Mouse (Mus musculus) limb, embryonic 14.5 days (tissue): ENCODE data around the gene Brd3os. TPM values are rescaled to one million over a fixed set of nuclear protein-coding genes. Genes with fewer than 3 reads are reported as not detected.

Experiments
- ATAC-seq: fragments of 200-750 bp; cut with Nextera tagmentation; 2 replicates; pipeline ENCODE4 v1.8.0; 2017; ENCODE audit warnings: low read depth, moderate number of reproducible peaks, moderate TSS enrichment; ENCODE audit not compliant: low FRiP score
- DNase-seq: peaks from one replicate; pipeline ENCODE4 v3.0.0-alpha.2; 2015; ENCODE audit warnings: low spot score
- H3K27ac ChIP-seq: fragments of 300-500 bp; sonication (generic); replicated peaks from 2 replicates; pipeline ENCODE4 v1.5.1; 2014; ENCODE audit warnings: low read depth, mild to moderate bottlenecking, low read length, moderate library complexity, mixed read lengths
- H3K27me3 ChIP-seq: fragments of 300-500 bp; sonication (generic); 2 replicates; pipeline ENCODE4 v1.6.1; 2014; ENCODE audit warnings: low read length, mixed read lengths; ENCODE audit not compliant: control insufficient read depth, insufficient read depth
- H3K36me3 ChIP-seq: fragments of 300-500 bp; sonication (generic); 2 replicates; pipeline ENCODE4 v1.6.1; 2014; ENCODE audit warnings: mild to moderate bottlenecking, low read length, moderate library complexity, mixed read lengths; ENCODE audit not compliant: control insufficient read depth, insufficient read depth
- H3K4me1 ChIP-seq: fragments of 300-500 bp; sonication (generic); 2 replicates; pipeline ENCODE4 v1.6.1; 2014; ENCODE audit warnings: antibody characterized with exemption, low read length, mixed read lengths; ENCODE audit not compliant: control insufficient read depth, insufficient read depth
- H3K4me2 ChIP-seq: fragments of 300-500 bp; sonication (generic); replicated peaks from 2 replicates; pipeline ENCODE4 v1.6.1; 2014; ENCODE audit warnings: low read depth, mild to moderate bottlenecking, low read length, moderate library complexity; ENCODE audit not compliant: severe bottlenecking
- H3K4me3 ChIP-seq: fragments of 300-500 bp; sonication (generic); replicated peaks from 2 replicates; pipeline ENCODE4 v1.5.1; 2014; ENCODE audit warnings: low read length
- H3K9ac ChIP-seq: fragments of 300-500 bp; sonication (generic); 2 replicates; pipeline ENCODE4 v1.6.1; 2014; ENCODE audit warnings: mild to moderate bottlenecking, low read depth, low read length, moderate library complexity; ENCODE audit not compliant: severe bottlenecking
- H3K9me3 ChIP-seq: fragments of 300-500 bp; sonication (generic); 2 replicates; pipeline ENCODE4 v1.6.1; 2016; ENCODE audit warnings: low read length; ENCODE audit not compliant: control insufficient read depth
- POLR2A ChIP-seq: fragments of 200-500 bp; IDR thresholded peaks from 2 replicates; pipeline ENCODE4 v1.8.0; 2012; ENCODE audit warnings: inconsistent platforms, mild to moderate bottlenecking, moderate library complexity, borderline replicate concordance; ENCODE audit not compliant: insufficient read depth, insufficient read length; ENCODE audit errors: extremely low read depth
- WGBS: fragments of 180-500 bp; shearing (Covaris S2); extraction: QIAGEN DNeasy Blood & Tissue Kit; methylation state at CpG from one replicate; pipeline ENCODE4 v1.1.7; 2014; 5-methylcytosine and 5-hydroxymethylcytosine counted together
- microRNA-seq: library from miRNA; unstranded; fragments of <30 nt; microRNA quantifications from one replicate; pipeline ENCODE4, GENCODE M21; 2016
- polyA plus RNA-seq, 2 experiments: library from polyadenylated mRNA; depleted of rRNA in 1 of 2; stranded (reverse) in 1 of 2; unstranded in 1 of 2; fragments of >200 nt; fragmentation: Nextera tagmentation in 1 of 2; extraction: Ambion mirVana in 1 of 2; gene quantifications; 2 replicates each; pipeline versions ENCODE4 v1.2.1 to v1.2.3; 2012 to 2014

The Brd3os gene
- polyA plus RNA-seq, 2 experiments: 9.9 to 12.5 TPM

DNA sequence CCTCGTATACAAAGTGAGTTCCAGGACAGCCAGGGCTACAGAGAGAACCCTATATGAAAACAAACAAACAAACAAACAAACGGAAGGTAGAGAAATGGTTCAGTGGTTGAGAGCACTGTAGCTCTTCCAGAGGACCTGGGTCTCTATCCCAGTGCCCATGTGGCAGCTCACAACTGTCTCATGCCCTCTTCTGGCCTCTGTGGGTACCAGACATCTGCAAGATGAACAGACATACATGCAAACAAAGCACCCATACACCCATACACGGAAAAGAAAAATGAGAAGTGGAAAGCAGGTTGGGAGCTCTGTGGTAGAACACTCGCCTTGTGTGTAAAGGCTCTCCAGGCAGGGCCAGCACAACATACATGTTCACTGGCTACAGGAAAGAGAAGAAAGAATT, 38.2 kb downstream of the Brd3os start:
- no peak for DNase-seq
- no peak for ATAC-seq
- Histone ChIP-seq H3K9me3 (no peaks in the 10 kb centered on the region), H3K27ac (no peak overlapping the region), H3K9ac (no peak overlapping the region), H3K27me3 (no peaks in the 10 kb centered on the region), H3K36me3 (no peaks in the 10 kb centered on the region), H3K4me1 (0 out of 2 replicates have a peak, but pooled peaks cover 4% of the 10 kb centered on the region), H3K4me3 (no peak overlapping the region), H3K4me2 (no peak overlapping the region)
- 70% methylated on average over 4 of the region's 4 CpGs for WGBS
- no peak for TF ChIP-seq POLR2A

DNA sequence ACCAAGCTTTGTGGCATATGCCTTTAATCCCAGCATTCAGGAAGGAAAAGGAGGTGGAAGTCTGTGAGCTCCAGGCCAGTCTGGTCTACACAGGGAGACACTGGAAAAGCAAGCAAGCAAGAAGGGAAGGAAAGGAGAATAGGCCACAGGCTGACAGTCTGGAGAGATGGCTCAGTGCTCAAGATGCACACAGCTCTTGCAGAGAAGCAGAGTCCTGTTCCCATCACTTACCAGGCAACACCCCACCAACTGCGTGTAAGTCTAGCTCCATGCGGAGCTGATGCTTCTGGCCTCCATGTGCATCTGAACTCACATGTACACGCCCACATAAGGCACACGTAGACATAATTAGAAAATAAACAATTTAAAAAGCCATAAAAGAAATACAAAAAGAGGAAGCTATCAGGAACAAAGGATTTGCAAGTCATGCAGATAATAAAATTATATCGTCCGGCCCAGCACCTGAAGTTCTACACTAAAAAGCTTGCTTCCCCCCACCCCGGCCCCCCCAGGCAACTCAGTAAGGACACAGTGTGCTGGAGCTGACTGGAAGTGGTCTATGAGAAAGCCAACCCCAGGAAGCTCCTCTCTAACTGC, 40.2 kb downstream of the Brd3os start:
- no peaks in the 10 kb centered on the region for H3K9me3 ChIP-seq
- WGBS: 60% methylated on average over 7 of the region's 7 CpGs
- DNase-seq (no peak), ATAC-seq (no peak)
- H3K4me3 ChIP-seq: no peak overlapping the region
- H3K9ac ChIP-seq: no peak overlapping the region
- no peak for TF ChIP-seq POLR2A
- H3K4me1 ChIP-seq: no peaks in the 10 kb centered on the region
- H3K27me3 ChIP-seq: no peaks in the 10 kb centered on the region
- H3K27ac ChIP-seq: no peak overlapping the region
- no peak overlapping the region for H3K4me2 ChIP-seq
- H3K36me3 ChIP-seq: no peaks in the 10 kb centered on the region

DNA sequence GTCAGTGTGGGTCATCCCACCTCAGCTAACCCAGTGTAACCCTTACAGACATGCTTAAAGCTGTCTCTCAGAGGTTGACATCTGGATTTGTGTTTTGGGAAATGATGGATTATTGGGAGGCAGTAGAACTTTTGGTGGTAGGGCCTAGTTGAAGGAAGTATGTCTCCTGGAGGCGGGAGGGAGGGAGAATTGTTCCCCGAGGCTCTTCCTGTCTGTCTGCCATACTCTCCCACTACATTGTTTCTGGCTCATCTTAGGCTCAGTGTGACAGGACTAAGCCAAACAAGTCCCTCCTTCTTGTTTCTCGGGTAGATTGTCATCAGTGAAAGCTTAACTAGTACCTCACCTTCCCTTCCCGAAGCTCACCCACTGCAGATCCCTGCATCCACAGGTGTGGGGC, 44.6 kb downstream of the Brd3os start:
- 72% methylated on average over 4 of the region's 4 CpGs for WGBS
- Histone ChIP-seq H3K9ac (no peak overlapping the region), H3K27me3 (no peaks in the 10 kb centered on the region), H3K4me3 (no peak overlapping the region), H3K4me2 (no peak overlapping the region), H3K9me3 (no peaks in the 10 kb centered on the region), H3K4me1 (no peaks in the 10 kb centered on the region), H3K27ac (no peak overlapping the region), H3K36me3 (no peaks in the 10 kb centered on the region)
- ATAC-seq (no peak), DNase-seq (no peak)
- no peak for TF ChIP-seq POLR2A

DNA sequence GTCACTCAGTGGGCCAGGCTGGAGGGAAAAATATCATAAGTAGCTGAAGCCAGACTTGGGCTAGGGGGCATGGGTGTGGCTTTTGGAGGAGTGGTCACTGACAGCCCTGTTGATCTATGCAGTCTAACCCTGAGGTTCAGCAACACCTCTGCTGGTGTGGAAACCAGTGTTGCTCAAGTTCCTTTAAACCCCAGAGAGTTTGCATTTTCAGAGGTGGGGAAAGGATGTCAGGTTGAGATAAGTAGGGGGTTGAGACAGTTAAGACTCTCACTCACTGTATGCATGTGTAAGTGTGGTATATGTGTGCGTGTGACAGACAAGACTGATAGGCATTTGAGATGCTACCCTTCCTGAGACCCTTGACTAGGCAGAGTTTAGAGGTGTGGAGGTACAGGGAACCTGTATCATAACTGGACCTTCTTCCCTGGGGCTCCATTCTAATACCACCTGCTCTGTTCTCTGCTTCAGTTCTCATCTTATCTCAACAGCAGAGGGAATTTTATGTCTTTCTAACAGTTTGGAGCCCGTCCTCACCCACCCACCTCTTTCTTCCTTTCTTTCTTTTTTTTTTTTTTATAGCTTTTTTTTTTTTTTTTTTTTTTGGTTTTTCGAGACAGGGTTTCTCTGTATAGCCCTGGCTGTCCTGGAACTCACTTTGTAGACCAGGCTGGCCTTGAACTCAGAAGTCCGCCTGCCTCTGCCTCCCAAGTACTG, 45.4 kb downstream of the Brd3os start:
- Histone ChIP-seq H3K9ac (no peak overlapping the region), H3K27me3 (no peaks in the 10 kb centered on the region), H3K27ac (no peak overlapping the region), H3K4me2 (no peak overlapping the region), H3K9me3 (no peaks in the 10 kb centered on the region), H3K36me3 (no peaks in the 10 kb centered on the region), H3K4me3 (no peak overlapping the region), H3K4me1 (no peaks in the 10 kb centered on the region)
- ATAC-seq (no peak), DNase-seq (no peak)
- WGBS: 86% methylated on average over 3 of the region's 4 CpGs
- no peak for TF ChIP-seq POLR2A

GRCm38 (mm10) chr2:27488362-27488761, 46.2 kb downstream of the Brd3os start:
- Histone ChIP-seq H3K4me3 (no peak overlapping the region), H3K27ac (no peak overlapping the region), H3K9ac (no peak overlapping the region), H3K9me3 (no peaks in the 10 kb centered on the region), H3K4me1 (no peaks in the 10 kb centered on the region), H3K4me2 (no peak overlapping the region), H3K36me3 (no peaks in the 10 kb centered on the region), H3K27me3 (no peaks in the 10 kb centered on the region)
- DNase-seq: no peak
- whole genome bisulfite sequencing: 94% methylated on average over 1 of the region's 1 CpGs
- no peak for ATAC-seq
- TF ChIP-seq POLR2A: no peak

- no peak for TF ChIP-seq POLR2A
- ATAC-seq: no peak
- Histone ChIP-seq H3K4me1 (no peaks in the 10 kb centered on the region), H3K4me2 (no peak overlapping the region), H3K27ac (no peak overlapping the region), H3K9me3 (no peaks in the 10 kb centered on the region), H3K4me3 (no peak overlapping the region), H3K27me3 (no peaks in the 10 kb centered on the region), H3K36me3 (no peaks in the 10 kb centered on the region), H3K9ac (no peak overlapping the region)
- no peak for DNase-seq
- WGBS: 93% methylated on average over 2 of the region's 2 CpGs
Observed at GRCm38 (mm10) chr2:27490939-27491338, 48.8 kb downstream of the Brd3os start.

Small RNA genes within 50 kb of the gene (microRNA-seq; reads per million reads assigned to microRNA genes)
- gene Gm24049 (not detected), gene Mir7578 (not detected)

Other genes starting within 250 kb of the Brd3os start
- 9.9 and 10.9 TPM in 2 replicates for gene Sardh, start 194.0 kb upstream of the Brd3os start, polyA plus RNA-seq (2012; rRNA removed)
- gene Sardh, start 194.0 kb upstream of the Brd3os start, polyA plus RNA-seq (2014; fragmentation: Nextera tagmentation; extraction: Ambion mirVana): 8.7 and 11.0 TPM in 2 replicates
- gene Vav2, start 15.3 kb upstream of the Brd3os start, polyA plus RNA-seq (2012; rRNA removed): 19.6 and 23.8 TPM in 2 replicates
- 5.9 and 6.2 TPM in 2 replicates for gene Vav2, start 15.3 kb upstream of the Brd3os start, polyA plus RNA-seq (2014; fragmentation: Nextera tagmentation; extraction: Ambion mirVana)
- gene Brd3, start 65.3 kb downstream of the Brd3os start, polyA plus RNA-seq (2012; rRNA removed): 75.5 and 78.1 TPM in 2 replicates
- 155 and 177 TPM in 2 replicates for gene Brd3, start 65.3 kb downstream of the Brd3os start, polyA plus RNA-seq (2014; fragmentation: Nextera tagmentation; extraction: Ambion mirVana)
- 64.2 and 66.0 TPM in 2 replicates for gene Wdr5, start 72.8 kb downstream of the Brd3os start, polyA plus RNA-seq (2012; rRNA removed)
- 51.6 and 56.9 TPM in 2 replicates for gene Wdr5, start 72.8 kb downstream of the Brd3os start, polyA plus RNA-seq (2014; fragmentation: Nextera tagmentation; extraction: Ambion mirVana)
- gene Rxra, start 234.1 kb downstream of the Brd3os start, polyA plus RNA-seq (2012; rRNA removed): 56.8 and 80.3 TPM in 2 replicates
- gene Rxra, start 234.1 kb downstream of the Brd3os start, polyA plus RNA-seq (2014; fragmentation: Nextera tagmentation; extraction: Ambion mirVana): 13.8 and 17.0 TPM in 2 replicates